Mouse (Mus musculus): ENCODE measurements around the gene Gpbp1.

- no peak for TF ChIP-seq MXI1 (IDR thresholded peaks at IDR 0.05; ENCODE audit: low read depth, low read length)
- no peak for TF ChIP-seq USF1 (IDR thresholded peaks at IDR 0.05; ENCODE audit: low read depth, low read length)
- no peak for TF ChIP-seq MAFK (IDR thresholded peaks at IDR 0.05; ENCODE audit: insufficient replicate concordance, low read length)
- no peak for TF ChIP-seq MYC (IDR thresholded peaks at IDR 0.05; ENCODE audit: low read depth, low read length)
- no peak for TF ChIP-seq CTCF (conservative IDR thresholded peaks at IDR 0.05 in 1 of 2, IDR thresholded peaks at IDR 0.05 in 1 of 2; ENCODE audit: low read depth in 2 of 2, low read length in 2 of 2)
- no peak for TF ChIP-seq POLR2A (IDR thresholded peaks at IDR 0.05; ENCODE audit: low read depth, low read length)
- TF ChIP-seq EP300 (IDR thresholded peaks at IDR 0.05; ENCODE audit: low read length) = no peak
- no peak for TF ChIP-seq ZC3H11A (IDR thresholded peaks at IDR 0.05; ENCODE audit: low read depth, low read length)
- TF ChIP-seq ELF1 (IDR thresholded peaks at IDR 0.05; ENCODE audit: low read depth, low read length) = no peak
- no peak for TF ChIP-seq ZKSCAN1 (IDR thresholded peaks at IDR 0.05; ENCODE audit: borderline replicate concordance, low read depth, low read length)
- no peak for TF ChIP-seq E2F4 (IDR thresholded peaks at IDR 0.05; ENCODE audit: insufficient replicate concordance, low read depth, low read length)
Observed at GRCm38 (mm10) chr13:111431174-111431573, 58.7 kb downstream of the Gpbp1 start.
